Mouse (Mus musculus) mouse embryonic stem cell (cell line): ENCODE results near the gene Fut11.

ENCODE experiments used
- in situ Hi-C, 2 experiments: fragments of 300-500 bp; cut with MboI; formaldehyde crosslinking; loops; 1 replicate in 1 of 2; 3 replicates in 1 of 2; pipeline ENCODE4 v1.14.3; 2019 to 2020; ENCODE audit warnings: low sequenced_read_pairs in 2 of 2, low pct_unique_long_range_greater_than_20kb in 1 of 2, mixed read lengths in 1 of 2; ENCODE audit not compliant: unreplicated experiment in 1 of 2

Gene Fut11

GRCm38 (mm10) chr14:20694884-20695760 lies at the start of gene Fut11:
Fut11 (plus strand) TSS chr14:20694968.
- in situ Hi-C loops, result no loop called here

- in situ Hi-C loops, result no loop called here
Measured at GRCm38 (mm10) chr14:20645547-20645946, 49.2 kb upstream of the Fut11 start.

DNA sequence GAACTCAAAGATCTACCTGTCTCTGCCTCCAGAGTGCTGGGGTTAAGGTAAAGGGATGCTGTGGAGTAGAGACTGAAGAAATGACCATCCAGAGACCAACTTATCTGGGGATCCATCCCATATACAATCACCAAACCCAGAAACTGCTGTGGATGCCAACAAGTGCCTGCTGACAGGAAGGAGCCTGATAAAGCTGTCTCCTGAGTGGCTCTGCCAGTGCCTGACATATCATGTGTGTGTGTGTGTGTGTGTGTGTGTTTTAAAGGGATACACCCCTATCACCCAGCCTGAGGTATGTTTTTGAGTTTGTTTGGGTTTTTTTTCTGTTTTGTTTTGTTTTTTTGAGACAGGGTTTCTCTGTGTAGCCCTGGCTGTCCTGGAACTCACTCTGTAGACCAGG lies 48.4 kb upstream of the Fut11 start:
- in situ Hi-C loops, result no loop called here

- in situ Hi-C loops, result no loop called here
Measured at GRCm38 (mm10) chr14:20651000-20651399, 43.8 kb upstream of the Fut11 start.

DNA sequence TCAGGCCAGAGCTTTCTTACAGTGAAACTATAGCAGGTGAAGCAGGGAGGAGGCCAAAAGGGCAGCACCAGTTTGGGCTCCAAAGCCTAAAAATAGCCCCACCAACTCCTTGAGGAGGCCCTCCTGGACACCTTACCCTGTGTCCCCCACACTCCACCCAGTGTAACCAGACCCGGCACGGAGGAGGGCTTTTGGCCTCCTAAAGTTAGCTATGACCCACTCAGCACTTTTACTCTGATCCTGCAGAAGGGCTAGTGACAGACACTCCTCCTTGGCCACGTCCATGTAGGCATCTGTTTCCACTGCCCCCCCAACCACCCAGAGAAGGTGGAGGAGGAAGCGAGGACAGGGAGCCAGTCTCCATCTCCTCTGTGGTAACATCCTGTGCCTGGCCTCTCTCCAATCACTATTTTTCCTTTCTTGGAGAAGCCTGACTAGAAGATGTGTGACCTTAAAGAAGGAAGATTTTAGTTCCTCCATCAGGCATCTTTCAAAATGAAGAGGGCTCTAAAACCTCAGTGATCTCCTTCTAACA lies 43.0 kb upstream of the Fut11 start:
- in situ Hi-C loops, result no loop called here

DNA sequence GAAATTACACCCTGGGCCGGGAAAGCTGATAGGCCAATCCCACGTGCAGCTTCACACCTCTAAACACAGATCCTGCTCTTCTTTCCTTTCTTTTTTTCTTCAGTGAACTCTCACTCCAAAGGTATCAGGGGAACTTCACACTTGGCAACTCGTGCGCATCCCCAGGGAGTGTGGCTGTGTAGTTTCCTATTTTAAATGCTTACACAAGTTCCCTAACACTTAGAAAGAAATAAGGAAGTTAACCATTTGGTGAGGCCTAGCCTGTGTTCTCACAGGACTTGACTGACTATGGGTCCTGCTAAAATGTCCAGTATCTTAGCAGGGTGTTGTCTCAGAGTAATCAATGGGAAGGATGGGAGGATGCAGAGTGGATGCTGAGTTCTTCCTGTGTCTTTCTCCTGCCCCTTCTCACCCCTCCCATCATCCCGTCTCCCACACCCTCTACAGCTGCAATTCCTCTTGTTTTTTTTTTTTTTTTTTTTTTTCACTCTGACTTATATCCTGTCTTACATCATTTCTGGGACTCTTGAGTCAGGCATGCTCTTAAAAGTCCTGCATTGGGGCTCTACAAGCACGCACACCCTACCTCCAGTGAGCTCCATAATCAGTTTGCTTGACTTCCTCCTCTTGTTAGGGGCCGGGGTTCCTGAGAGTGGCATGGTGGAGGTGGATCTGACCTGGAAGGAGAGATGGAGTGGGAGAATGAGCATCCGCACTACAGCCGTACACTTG lies 39.9 kb upstream of the Fut11 start:
- in situ Hi-C loops, result loop anchor here in 1 of 2 experiments (5.0 kb wide), 1 partner anchor 68 kb away; no protein-coding TSS in a partner anchor

DNA sequence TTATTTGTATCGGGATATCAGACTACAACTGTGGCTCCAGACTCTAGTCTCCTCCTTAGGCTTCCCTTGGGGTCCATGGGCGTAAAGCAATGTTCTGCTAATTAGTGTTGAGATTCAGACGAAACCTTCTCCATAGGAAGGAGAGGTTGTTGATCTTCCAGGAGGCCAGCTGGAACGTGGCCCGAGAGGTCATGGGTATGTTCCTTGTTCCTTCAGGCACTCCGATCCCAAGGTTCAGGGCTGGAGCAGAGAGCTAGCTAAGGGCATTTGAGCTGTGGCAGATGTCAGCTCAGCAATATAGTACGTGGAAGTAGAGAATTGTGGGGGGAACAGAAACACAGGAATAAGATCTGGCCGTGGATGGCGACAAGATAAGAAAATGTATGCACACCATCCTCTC lies 39.0 kb upstream of the Fut11 start:
- in situ Hi-C loops, result loop anchor here in 1 of 2 experiments (5.0 kb wide), 1 partner anchor 68 kb away; no protein-coding TSS in a partner anchor

GRCm38 (mm10) chr14:20656361-20656760 lies 38.4 kb upstream of the Fut11 start, which contains the start of gene Myoz1:
Myoz1 (minus strand) TSS chr14:20656540.
- in situ Hi-C loops, result loop anchor here in 1 of 2 experiments (5.0 kb wide), 1 partner anchor 69 kb away; no protein-coding TSS in a partner anchor

GRCm38 (mm10) chr14:20658326-20658725 lies 36.4 kb upstream of the Fut11 start:
- in situ Hi-C loops, result loop anchor here in 1 of 2 experiments (5.0 kb wide), 1 partner anchor 71 kb away; no protein-coding TSS in a partner anchor

GRCm38 (mm10) chr14:20658902-20659301 lies 35.9 kb upstream of the Fut11 start:
- in situ Hi-C loops, result loop anchor here in 1 of 2 experiments (5.0 kb wide), 1 partner anchor 72 kb away; no protein-coding TSS in a partner anchor

DNA sequence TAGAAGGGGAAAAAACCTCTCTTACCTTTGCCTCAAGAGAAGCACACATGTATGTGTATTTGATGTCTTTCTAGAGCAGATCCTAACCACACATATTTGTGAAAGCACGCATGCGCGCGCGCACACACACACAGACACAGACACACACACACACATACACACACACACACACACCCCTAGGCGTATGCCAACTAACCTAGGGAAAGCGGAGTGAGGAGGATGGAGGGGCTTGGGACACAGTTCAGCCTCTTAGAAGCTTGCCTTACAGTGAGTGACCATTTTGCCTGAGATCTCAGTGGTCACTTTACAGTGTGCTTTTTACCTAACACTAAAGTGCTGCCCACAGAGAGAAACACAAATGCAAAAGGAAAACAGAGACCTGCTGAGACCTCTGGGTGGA lies 35.1 kb upstream of the Fut11 start:
- in situ Hi-C loops, result loop anchor here in 1 of 2 experiments (5.0 kb wide), 1 partner anchor 72 kb away; no protein-coding TSS in a partner anchor

DNA sequence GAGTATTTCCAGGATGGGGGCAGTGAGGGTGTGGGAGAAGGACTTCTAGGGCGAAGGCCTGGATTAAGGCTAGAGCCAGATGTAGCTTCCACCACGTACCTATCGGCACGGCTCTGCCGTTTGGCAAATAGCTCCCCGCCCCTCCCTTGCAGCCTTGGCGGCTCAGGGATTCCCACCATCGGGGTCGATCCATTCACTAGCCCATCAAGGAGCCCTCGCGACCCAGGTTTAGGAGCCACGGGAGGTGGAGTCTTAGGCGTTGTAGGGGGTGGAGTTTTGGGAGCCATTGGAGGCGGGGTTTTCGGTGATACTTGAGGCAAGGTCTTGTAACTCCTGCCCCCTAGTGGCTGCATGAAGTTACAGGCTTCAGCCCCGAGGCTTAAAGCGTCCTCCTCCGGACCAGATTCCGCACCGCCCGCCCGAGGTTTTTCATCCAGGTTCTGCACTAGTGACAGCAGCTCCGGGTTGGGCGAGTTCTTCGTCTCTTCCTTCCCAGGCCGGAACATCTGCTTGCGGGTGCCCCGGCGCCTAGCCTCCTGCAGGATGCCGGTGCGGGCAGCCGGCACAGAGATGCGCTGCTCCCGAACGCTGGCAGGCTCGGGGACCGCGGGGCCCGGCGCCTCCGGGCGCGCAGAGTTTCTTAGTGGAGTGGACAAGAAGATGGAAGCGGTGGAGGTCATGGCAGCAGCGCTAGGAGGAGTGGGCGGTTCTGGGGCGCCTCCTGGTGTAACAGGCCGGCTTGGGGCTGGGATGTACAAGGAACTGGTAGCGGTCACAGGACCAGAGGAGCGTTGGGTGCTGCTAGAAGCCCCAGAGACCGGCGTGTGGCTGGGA lies 33.7 kb upstream of the Fut11 start:
- in situ Hi-C loops, result no loop called here

DNA sequence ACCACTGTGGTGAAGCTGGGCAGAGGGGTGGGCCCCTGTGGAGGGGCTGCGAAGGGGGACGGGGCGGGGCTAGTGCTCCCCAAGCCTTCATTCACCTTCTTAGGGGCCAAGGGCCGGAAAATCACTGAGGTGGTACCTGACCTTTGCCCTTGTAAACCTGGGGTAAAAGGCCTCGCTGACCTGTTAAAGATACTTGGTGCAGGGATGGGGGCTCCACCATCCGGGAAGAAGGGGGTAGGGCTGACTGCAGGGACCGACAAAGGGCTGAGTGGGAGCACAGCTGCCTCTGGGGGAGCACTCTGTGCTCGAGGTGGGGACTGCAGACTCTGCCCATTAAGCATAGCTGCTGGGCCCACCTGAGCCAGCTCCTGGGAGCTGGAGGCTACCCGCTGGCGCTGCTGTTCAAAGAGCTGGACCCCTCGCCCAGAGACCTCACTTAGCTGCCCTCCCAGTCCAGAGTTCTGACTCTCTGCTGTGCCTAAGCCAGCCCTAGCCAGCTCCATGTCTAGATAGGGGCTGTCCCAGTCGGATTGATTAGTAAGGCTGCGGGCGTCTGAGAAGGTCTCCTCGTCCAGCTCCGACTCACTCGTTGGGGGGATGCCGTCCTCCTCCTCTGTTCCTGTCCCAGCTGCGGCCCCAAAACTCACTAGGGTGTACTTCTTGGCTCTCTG lies 33.0 kb upstream of the Fut11 start:
- in situ Hi-C loops, result no loop called here

DNA sequence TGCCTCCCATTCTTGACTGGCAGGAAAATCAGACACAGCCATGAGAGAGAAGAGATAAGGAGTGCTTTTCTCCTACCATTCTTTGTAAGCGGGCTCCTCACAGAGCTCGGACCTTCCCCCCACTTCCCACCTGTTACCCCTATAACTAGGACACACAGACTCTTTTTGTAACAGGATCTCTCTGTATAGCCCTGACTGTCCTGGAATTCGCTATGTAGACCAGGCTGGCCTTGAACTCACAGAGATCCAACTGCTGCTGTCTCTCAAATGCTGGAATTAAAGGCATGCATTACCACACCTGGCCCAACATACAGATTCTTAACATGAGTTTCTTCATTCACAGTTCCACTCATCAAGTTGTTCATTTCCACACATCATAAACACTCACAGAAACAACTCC lies 32.0 kb upstream of the Fut11 start:
- in situ Hi-C loops, result no loop called here

- in situ Hi-C loops, result no loop called here
Measured at GRCm38 (mm10) chr14:20663601-20664000, 31.2 kb upstream of the Fut11 start.

- in situ Hi-C loops, result no loop called here
Measured at GRCm38 (mm10) chr14:20664436-20664835, 30.3 kb upstream of the Fut11 start.

- in situ Hi-C loops, result no loop called here
Measured at GRCm38 (mm10) chr14:20667469-20667868, 27.3 kb upstream of the Fut11 start.
